Mouse (Mus musculus) frontal cortex, postnatal 10 days (tissue): ENCODE data around the gene Snx5.

Experiments used
- DNase-seq, 2 experiments: peaks; one replicate each; pipeline ENCODE4 v3.0.0; 2022; ENCODE audit warnings: low spot score in 2 of 2, mixed read lengths in 1 of 2

Snx5 gene

DNA sequence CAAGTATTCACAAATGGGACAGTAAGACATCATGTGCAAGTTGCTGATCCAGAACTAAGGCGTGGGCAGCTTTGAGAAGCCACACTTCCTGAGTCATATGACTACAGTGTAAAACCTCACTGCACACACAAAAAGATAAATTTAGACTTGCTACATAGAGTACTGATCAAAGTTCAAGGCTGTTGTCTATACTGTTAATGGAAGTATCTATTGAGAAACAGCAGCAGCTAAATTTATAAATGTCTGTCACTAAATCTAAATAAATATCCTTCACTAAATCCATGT lies 3.0 kb downstream of the Snx5 start:
- DNase-seq: no peak

- no peak for DNase-seq
Measured at GRCm38 (mm10) chr2:144267004-144267730, 3.5 kb downstream of the Snx5 start.

- DNase-seq: no peak
Measured at GRCm38 (mm10) chr2:144265916-144266683, 4.6 kb downstream of the Snx5 start.

- DNase-seq: no peak
Measured at GRCm38 (mm10) chr2:144265120-144265488, 5.6 kb downstream of the Snx5 start.

- DNase-seq: no peak
Measured at GRCm38 (mm10) chr2:144264398-144265119, 6.1 kb downstream of the Snx5 start.

- DNase-seq: no peak
Measured at GRCm38 (mm10) chr2:144262837-144263236, 7.9 kb downstream of the Snx5 start.

DNA sequence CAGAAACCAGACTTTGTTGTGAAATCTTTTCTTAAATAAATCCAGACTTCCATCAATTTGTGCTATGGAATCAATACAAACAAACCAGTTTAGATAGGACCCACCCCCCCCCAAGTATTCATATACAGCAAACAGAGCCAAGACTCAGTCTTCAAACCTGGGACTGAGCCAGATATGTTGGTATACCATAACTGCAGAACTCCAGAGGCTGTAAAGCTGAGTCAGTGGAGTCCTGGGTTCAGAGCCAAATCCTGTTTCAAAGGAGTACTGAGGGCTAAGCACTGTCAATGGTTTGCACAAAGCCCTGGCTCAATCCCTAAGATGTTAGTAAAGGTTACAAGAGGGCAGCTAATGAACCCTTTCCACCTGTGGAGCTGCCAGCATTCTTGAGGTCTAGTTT lies 20.6 kb downstream of the Snx5 start:
- DNase-seq: no peak

DNA sequence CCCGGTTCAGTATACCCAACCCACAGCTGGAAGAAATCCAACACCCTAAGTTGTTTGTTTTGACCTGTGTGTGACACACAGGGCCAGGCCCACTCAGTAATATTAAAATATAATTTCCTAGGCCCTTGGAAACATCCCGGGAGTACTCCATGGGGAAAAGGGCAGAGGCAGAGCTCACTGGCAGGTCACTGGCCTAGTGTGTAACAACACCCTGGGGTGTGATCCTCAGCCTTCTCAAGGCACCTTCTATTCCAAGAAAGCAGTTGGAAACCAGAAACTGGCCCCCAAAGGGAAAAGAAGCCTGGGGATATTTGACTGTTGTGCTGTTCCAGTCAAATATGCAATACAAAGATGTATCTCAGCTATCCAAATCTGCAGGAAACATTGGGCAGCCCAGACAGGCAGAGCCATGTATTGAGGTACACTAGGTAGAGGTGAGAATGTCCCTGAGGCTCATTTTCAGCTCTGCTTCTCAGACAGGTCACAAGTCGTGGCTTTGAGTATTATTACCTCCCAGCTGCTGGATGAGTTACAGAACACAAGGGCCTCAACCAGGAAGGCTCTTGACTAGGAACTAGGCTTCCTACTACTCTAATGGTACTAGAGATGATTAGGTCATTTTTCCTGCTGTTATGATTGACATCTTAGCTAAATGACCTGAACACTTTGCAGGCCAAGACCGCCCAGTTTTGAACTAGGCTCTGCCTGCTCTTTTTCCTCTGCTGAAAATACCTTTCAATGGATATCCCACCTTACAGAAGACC lies 21.9 kb downstream of the Snx5 start:
- DNase-seq: no peak

- DNase-seq: peak in 1 of 2 experiments; percentile 46
Measured at GRCm38 (mm10) chr2:144247337-144247978, 23.2 kb downstream of the Snx5 start.

- DNase-seq: no peak
Measured at GRCm38 (mm10) chr2:144246270-144246669, 24.4 kb downstream of the Snx5 start.

DNA sequence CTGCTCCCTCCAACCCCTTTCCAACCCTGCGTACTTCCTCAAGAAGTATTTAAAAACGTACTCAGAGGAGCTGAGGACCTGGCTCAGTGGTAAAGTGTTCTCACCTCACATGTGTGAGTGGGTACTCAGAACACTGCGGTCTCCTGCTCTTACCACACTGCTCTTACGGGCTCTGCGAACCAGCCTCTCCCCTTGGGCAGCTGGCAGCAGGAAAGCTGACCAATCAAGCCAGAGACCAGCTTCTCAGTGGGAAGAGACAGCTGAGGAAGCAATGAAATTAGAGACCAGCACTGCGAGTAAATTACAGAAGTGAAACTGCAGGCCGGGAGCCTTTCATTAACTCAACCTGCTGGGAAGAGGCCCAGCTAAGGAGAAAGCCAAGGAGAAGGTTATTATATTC lies 25.2 kb downstream of the Snx5 start:
- peak in 1 of 2 experiments; percentile 21 for DNase-seq

- DNase-seq: no peak
Measured at GRCm38 (mm10) chr2:144240095-144240899, 30.4 kb downstream of the Snx5 start.

GRCm38 (mm10) chr2:144239318-144239717 lies 31.4 kb downstream of the Snx5 start:
- no peak for DNase-seq

GRCm38 (mm10) chr2:144238341-144238740 lies 32.4 kb downstream of the Snx5 start:
- DNase-seq: no peak

DNA sequence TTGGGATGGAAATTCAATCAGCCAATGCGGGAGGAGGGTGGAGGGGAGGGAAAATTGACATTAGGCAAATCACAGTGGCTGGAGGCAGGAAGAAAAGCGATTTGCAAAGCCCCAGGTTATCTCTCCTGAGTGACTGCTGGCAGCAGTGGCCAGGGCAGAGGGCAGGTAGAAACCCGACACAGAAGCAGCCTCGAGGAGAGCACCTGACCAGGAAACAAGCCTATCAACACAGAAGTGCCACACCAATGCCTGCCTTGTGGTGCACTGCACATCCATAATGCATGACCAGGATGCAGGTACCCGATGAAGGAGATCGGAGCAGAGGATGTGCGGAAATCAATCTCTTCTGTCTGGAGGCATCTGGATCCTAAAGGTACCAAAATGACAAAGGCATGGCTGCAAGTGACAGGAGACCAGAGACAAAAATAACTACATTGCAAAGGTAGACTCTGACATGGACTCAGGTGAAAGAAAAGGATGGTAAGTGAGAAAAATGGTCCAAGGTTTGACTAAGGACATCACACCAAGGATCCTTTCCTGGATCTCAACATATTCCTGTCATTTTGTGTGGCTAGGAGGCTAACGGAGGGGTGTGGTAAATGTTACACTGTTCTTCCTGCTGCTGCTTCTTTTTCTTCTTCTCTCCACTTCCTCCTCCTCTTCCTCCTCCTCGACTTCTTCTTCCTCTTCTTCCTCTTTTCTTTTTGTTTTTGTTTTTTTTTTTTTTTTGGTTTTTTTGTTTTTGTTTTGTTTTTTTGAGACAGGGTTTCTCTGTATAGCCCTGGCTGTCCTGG lies 33.7 kb downstream of the Snx5 start:
- no peak for DNase-seq

DNA sequence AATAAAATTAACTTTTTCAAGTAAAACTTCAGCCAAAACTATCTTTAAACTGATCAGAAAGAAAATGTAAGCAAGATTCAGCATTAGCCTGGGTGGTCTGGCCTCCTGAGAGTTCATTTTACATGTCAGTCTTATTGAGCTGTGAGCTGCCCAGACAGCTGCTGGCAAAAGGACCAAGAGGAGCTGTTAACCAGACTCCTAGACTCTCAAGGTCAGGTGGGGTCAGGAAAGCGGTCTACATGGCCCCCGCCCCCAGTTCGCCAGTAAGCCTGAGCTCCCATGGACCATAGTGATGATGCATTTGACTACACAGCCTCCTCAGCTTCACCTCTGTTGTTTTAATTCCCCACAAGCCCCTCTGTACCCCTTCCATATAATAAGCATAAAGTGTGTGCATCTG lies 34.9 kb downstream of the Snx5 start:
- DNase-seq: no peak

GRCm38 (mm10) chr2:144233534-144233933 lies 37.2 kb downstream of the Snx5 start:
- DNase-seq: no peak

- DNase-seq: no peak
Measured at GRCm38 (mm10) chr2:144231115-144231514, 39.6 kb downstream of the Snx5 start.

DNA sequence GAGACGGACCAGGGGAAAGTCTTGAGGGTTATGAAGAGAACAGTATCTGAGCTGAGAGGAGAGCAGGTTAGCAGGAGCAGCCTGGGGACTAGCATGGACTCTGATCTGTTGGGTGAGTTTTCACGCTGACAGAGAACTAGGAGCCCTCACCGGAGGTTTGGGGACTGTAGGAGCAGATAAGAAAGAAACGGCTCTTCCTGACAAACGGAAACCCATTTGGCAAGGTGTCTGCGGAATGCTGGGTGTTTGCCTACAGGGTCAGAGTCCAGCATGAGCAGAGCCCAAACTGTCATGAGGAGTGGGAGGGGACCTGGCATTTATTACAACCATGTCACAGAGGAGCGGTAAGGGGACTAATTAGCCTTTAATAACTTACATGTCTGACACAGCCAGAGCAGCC lies 40.2 kb downstream of the Snx5 start:
- no peak for DNase-seq

- no peak for DNase-seq
Measured at GRCm38 (mm10) chr2:144229647-144230046, 41.1 kb downstream of the Snx5 start.
